Mouse (Mus musculus) ovary, postnatal 36 days (tissue): Measurements from ENCODE around the gene Spef2.
A peak's percentile ranks its signal among the peaks of the same experiment; 100 is the strongest.
"Not testable (repeated sequence)": the region's sequence is repeated elsewhere in the genome, so short reads cannot be mapped to it uniquely, and the experiment has no call there.

Experiments used
- DNase-seq: peaks from one replicate; pipeline ENCODE4 v3.0.0; 2022; ENCODE audit warnings: low spot score, mixed read lengths

The Spef2 gene

GRCm38 (mm10) chr15:9748359-9749102, at the start of gene Spef2:
Spef2 (minus strand) TSS chr15:9748868.
- peak; percentile 74 for DNase-seq

- DNase-seq, result no peak
These were observed 45.5 kb upstream of the Spef2 start for GRCm38 (mm10) chr15:9794131-9794530.

GRCm38 (mm10) chr15:9788245-9789030, 39.8 kb upstream of the Spef2 start:
- no peak for DNase-seq

- DNase-seq, result not testable (repeated sequence)
These were observed 25.8 kb upstream of the Spef2 start for GRCm38 (mm10) chr15:9774222-9775142.

GRCm38 (mm10) chr15:9768184-9768918, 19.7 kb upstream of the Spef2 start:
- DNase-seq, result no peak

- DNase-seq, result no peak
These were observed 18.4 kb upstream of the Spef2 start for GRCm38 (mm10) chr15:9767034-9767433.

GRCm38 (mm10) chr15:9750966-9751365, 2.3 kb upstream of the Spef2 start:
- no peak for DNase-seq

GRCm38 (mm10) chr15:9747410-9748104, 1.1 kb downstream of the Spef2 start:
- DNase-seq, result no peak

GRCm38 (mm10) chr15:9742172-9742571, 6.5 kb downstream of the Spef2 start:
- DNase-seq, result no peak

- DNase-seq, result no peak
These were observed 33.9 kb downstream of the Spef2 start for GRCm38 (mm10) chr15:9714574-9715458.

GRCm38 (mm10) chr15:9713707-9714106, 35.0 kb downstream of the Spef2 start:
- no peak for DNase-seq

- DNase-seq, result no peak
These were observed 38.3 kb downstream of the Spef2 start for GRCm38 (mm10) chr15:9710330-9710729.

GRCm38 (mm10) chr15:9705830-9706450, 42.7 kb downstream of the Spef2 start:
- DNase-seq, result no peak

GRCm38 (mm10) chr15:9701845-9702244, 46.8 kb downstream of the Spef2 start:
- DNase-seq, result no peak

- no peak for DNase-seq
These were observed 56.9 kb downstream of the Spef2 start for GRCm38 (mm10) chr15:9691721-9692120.

GRCm38 (mm10) chr15:9690845-9691244, 57.8 kb downstream of the Spef2 start:
- DNase-seq, result no peak

- DNase-seq, result no peak
These were observed 58.2 kb downstream of the Spef2 start for GRCm38 (mm10) chr15:9690436-9690835.

GRCm38 (mm10) chr15:9683485-9683884, 65.2 kb downstream of the Spef2 start:
- DNase-seq, result no peak

- no peak for DNase-seq
These were observed 71.2 kb downstream of the Spef2 start for GRCm38 (mm10) chr15:9677343-9678036.
